Mouse (Mus musculus): ENCODE measurements around the gene Adgrl2. TPM values are rescaled to one million over a fixed set of nuclear protein-coding genes. Genes with fewer than 3 reads are reported as not detected.

Adgrl2 gene
- total RNA-seq (2017) = 0.10 to 1.5 TPM (median 0.75 TPM) in 3 replicates

DNA sequence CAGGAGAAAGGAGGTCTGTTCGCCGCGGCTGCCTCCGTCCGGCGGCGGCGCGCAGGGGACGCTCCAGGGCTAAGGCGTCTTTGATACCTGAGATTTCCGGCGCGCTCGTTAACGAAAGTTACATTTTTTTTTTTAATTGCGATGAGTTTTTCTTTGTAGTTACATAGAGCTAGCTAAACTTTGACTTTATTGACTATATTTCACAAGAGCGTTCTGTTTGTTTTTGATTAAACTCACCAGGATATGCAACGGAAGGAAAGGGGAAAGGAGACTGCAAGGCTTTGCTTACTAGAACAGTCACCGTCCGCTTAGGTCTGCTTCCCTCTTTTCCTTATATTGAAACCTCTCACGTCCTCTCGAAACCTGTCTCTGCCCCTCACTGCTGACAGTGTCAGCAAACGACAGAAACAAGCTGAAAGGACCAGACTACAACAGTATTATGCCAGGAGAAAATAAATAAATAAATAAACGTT, at the start of gene Adgrl2:
Gene Adgrl2 (minus strand): TSS at position 25 of the 473 bp plus-strand sequence.
- ATAC-seq (replicated peaks; ENCODE audit: insufficient number of reproducible peaks, low FRiP score, low TSS enrichment, poor library complexity, severe bottlenecking) = no peak

DNA sequence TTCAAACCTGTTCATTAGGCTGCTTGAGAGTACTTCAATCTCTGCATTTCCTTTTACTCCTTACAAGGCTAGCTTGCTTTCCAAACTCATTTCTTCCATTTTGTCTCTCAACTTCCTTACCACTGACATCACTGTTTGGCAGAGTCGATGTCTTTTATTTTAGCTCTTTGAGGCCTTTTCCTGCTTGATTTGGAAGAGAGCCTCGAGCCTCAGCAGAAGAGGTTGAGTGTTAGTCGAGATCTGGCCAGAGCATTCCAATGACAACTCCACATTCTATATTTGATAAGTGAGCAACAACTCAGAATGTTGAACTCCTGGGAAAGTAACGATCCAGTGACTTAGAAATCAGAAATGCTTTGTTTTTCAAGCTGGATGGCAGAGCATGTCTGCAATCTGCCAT, 48.4 kb upstream of the Adgrl2 start:
- ATAC-seq (replicated peaks; ENCODE audit: insufficient number of reproducible peaks, low FRiP score, low TSS enrichment, poor library complexity, severe bottlenecking) = no peak

DNA sequence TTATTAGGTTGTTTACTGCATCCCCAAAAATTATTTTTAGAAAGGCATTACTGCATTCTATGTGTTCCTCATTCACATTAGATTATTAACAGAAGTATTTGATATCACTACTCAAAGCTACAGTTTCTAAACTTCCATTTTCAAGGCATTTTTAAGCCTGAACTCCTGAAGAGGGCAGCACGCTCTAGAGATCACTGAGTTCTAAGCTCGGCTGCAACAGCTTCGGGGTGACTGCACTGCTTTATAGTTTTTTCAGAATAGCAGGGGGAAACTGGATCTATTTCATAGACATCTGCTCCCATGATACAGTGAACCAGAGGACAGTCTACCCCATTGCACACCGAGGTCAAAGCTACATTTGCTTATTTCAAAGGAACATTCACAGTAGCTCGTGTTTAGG, 29.6 kb upstream of the Adgrl2 start:
- no peak for ATAC-seq (replicated peaks; ENCODE audit: insufficient number of reproducible peaks, low FRiP score, low TSS enrichment, poor library complexity, severe bottlenecking)

DNA sequence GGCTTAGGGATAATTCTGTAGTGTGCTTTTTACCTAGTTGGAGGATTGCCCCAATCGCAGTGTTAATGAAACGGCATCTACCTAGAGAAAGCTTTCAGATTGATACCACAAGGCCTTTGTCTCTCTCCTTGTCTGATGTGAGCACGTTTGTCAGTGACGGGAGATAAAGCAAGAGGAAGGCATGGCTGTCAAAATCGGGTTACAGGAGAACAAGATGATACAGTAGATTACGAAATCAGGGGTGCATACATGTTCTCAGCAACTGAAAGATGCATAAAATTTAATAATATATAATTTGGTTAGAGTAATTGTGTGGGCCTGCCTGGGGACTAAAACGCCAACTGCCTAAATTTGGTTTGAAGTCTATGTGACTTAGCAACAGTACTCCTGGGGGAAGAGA, 19.0 kb upstream of the Adgrl2 start:
- no peak for ATAC-seq (replicated peaks; ENCODE audit: insufficient number of reproducible peaks, low FRiP score, low TSS enrichment, poor library complexity, severe bottlenecking)

DNA sequence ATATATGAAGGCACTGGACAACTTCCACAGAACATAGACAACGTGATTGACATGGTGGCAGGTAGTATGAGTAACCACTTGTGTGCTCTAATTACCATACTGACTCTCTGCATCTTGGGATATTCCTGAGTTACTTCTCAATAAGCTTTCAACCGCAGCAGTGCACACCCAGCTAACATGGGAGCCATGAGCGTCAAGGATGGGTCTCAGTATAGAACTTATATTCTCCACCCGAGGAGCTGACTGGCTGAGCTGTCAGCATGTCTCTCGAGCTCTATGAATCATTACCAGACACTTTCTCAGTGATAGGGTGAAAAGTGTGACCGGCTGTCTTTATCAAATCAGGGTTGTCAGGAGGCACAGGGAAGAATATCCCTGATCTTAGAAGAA, 18.3 kb upstream of the Adgrl2 start:
- no peak for ATAC-seq (replicated peaks; ENCODE audit: insufficient number of reproducible peaks, low FRiP score, low TSS enrichment, poor library complexity, severe bottlenecking)

DNA sequence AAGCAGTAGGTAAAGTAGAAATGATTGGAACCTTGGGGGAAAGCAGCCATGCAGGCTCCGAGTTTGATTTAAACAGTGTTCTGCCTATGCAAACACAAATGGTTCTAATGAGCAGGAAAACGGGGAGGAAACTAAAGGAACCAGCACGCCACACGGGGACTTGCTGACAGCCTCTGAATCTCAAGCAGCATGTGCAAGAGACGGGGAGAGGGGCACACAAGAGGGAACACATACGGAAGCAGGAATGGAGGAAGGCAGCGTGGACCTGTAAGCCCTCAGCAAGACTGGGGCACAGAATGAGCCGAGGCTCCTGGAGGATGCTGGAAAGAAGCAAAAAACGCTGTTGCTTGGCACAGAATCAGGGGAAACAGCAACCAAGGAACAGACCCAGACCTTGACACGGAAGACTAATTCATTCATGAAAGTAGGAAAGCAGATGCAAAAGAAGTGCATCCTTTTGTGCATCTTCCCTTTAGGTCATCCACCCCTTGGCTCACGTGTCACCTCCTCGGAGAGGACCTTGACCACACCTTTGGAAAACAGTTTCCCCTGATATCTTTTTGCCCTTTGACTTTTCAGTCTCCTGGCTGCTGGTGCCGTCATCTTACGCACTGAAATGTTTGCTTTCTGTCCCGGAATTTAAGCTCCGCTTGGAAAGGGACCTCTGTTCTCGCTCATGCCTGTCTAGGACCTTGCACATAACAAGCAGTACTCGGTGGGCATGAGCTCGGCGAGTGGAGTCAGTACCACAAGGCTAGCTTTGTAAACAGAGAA, 17.7 kb upstream of the Adgrl2 start:
- ATAC-seq (replicated peaks; ENCODE audit: insufficient number of reproducible peaks, low FRiP score, low TSS enrichment, poor library complexity, severe bottlenecking) = no peak

DNA sequence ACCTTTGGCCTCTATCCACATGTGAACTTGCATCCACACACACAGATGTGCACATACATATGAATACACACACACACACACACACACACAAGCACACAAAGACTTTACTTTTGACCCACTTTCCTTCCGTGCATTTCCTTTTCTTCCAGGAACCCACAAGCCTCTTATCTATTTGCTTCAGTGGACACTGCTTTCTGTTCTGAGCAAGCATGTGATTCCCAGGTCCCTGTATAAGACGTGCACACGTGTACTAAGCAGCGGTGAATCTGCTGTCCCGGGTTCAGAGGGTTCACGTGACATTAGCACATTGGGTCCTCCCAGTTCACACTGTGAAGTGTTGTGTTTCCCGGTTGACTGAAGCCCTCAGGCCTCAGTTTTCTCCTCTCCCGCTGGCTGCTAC, 11.0 kb upstream of the Adgrl2 start:
- ATAC-seq (replicated peaks; ENCODE audit: insufficient number of reproducible peaks, low FRiP score, low TSS enrichment, poor library complexity, severe bottlenecking) = no peak

DNA sequence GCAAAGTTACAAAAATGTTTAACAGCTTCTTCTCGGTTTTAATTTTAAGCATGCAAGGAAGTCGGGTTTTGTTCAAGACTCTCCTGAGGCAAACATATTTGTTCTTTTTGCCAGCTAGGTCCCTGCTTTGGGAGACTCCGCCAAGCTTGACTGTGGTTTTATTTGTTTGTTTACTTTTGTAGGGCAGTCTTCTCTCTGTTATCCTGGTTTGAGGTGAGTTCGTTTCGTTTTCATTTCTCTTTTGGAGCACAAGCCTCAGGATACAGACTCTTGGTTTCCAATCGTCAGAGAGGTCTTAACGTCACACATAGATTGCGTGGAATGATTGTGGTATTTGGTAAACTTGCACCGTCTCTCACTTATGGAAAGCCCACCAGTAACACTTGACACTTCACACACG, 8.3 kb upstream of the Adgrl2 start:
- no peak for ATAC-seq (replicated peaks; ENCODE audit: insufficient number of reproducible peaks, low FRiP score, low TSS enrichment, poor library complexity, severe bottlenecking)

DNA sequence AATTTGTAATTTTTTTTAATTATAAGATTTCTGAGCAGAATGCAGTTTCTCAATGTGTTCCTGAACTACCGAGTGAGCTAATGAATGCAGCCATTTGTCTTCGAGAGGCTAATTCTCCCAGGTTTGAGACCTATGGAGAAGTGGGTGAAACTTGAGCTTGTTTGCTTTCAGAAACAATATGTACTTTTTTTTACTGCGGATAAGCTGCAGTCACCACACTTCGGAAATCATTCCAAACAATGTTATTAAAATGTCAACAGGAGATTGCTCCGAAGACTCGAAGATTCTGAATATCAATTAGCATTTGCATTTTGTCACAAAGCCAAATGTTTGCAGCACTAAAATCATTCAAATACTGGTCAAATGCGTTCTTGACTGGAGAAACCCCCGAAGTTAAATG, 701 bp upstream of the Adgrl2 start:
- ATAC-seq (replicated peaks; ENCODE audit: insufficient number of reproducible peaks, low FRiP score, low TSS enrichment, poor library complexity, severe bottlenecking) = no peak

DNA sequence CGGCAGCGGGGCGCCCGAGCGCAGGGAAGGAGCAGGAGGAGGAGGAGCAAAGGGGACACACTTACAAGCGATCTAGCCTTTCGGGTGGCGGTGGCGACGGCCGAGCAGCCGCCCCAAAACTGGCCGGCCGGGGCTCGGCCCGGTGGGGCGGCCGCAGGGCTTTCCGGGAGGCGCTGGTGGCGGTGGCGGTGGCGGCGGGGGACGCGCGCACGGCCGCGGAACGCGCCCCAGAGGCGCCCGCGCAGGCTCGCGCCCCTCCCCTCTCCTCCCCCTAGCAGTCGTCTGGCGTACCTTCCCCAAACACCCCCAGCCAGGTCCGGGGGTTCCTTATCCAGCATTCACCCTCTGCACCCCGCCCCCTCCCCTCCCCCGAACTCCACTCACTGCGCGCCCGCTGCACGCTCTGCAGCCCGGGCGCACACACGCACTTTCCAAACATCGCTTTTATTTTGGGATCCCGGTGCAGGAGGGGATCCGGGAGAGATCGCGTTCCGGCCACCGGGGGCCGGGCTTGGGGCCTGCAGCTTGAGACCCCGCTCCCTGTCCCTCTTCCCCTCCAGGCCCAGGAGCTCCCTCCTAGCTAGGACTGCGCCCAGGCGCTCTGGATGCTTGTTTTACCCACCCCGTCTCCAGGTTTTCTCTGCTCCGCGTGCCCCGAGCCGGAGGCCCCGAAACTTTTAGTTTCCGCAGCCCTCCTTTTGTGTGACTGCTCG, 381 bp downstream of the Adgrl2 start:
- 0 out of 2 replicates have a peak, but pooled peaks have one; percentile 16 for ATAC-seq (replicated peaks; ENCODE audit: insufficient number of reproducible peaks, low FRiP score, low TSS enrichment, poor library complexity, severe bottlenecking)

DNA sequence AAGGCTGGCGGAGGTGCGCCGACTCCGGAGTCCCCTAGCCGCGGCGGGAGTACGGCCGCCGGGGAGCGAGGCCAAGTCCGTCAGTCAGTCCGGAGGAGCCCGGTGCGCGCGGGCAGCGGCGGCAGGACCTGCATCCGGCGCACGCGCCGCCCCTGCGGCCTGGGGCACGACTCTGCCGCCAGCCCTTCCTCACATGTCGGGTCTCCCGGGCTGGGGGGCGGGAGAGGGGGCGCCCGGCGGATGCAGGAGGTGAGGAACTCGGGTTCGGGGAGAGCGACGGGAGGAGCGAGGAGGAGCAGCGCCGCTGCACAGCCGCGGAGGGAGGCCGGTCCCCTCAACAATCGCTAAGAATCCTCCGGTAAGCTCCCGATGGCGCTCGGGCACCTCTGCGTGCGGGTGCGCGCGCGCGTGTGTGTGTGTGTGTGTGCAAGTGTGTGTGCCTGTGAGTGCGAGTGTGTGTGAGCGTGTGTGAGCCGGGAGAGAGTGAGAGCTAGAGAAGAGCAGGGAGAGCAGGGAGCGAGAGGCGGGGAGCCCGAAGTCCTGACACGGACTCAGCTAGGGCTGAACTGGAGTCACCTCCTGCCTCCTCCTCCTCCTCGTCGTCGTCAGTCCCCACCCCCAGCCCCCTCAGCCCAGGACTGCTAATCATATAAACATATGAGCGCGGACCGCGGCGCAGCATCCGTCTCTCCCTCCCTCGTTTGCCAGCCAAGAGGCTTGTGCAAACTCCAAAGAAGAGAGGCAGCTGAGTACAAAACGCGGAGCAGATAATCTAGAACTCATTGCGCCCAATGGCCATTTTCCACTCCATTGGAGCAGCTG, 1.1 kb downstream of the Adgrl2 start:
- ATAC-seq (replicated peaks; ENCODE audit: insufficient number of reproducible peaks, low FRiP score, low TSS enrichment, poor library complexity, severe bottlenecking) = peak; percentile 32; the same call in 1 of the 2 replicates

DNA sequence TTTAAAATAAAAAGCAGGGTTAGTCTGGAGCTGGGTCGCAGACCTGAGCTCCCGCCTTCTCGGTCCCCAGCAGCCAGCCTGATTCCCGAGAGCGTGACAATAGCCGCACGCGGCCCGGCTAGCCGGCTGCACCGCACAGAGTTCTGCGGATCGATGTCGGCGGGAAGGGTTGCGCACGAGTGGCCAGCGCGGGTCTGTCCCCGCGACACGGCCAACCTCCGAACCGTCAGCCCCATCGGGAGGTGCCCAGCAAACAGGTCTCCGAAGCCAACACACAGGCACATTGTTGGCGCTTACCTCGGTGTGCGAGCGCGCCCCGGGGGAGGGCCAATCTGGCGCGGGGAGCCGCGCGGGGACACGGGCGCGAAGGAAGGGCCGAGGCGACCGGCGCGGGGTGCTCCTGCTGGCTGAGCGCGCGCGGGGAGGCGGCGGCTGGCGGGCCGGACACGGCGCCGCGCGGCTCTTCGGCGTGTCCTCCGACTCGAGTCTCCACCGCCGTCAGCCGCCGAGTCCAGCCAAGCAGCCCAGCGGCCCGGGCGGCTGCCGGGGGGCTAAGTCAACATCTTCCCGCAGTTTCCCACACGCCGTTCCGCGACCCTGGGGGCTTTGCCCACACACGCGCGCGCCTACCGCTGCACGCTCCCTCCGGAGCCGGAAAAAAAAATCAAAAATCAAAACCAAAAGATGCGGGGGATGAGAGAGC, 1.9 kb downstream of the Adgrl2 start:
- no peak for ATAC-seq (replicated peaks; ENCODE audit: insufficient number of reproducible peaks, low FRiP score, low TSS enrichment, poor library complexity, severe bottlenecking)

DNA sequence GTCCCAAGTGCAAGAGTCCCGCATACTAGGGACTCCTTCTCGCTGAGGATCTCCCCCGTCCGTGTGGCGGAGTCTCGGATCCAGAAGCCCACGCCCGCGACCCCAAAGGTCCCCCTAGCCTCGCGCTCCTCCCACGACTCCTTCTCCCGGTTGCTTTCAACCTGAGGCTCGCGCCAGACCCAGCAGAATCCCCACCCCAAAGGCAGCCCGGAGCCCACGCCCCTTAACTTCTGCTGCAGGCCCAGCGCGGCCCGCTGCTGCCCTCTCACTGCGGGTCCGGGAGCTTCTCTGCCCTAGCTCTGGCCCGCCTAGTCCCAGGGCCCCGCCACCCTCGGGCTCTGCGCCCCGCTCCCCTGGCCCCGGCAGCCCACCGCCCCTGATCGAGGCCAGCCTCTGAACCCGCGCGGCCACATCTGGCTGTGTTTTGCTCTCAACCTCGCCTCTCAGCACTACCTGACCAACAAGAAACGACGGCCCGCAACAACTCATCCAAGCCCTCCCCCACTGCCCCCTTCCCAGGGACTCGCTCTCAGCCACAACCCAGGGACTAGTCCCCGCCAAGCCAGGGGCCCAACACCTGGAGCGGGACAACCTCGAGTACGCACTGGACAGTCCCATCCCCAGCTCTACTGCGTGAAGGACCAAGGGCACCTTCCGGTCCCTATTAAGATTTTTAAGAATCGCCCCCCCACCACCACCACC, 2.6 kb downstream of the Adgrl2 start:
- peak; percentile 41; the same call in 1 of the 2 replicates for ATAC-seq (replicated peaks; ENCODE audit: insufficient number of reproducible peaks, low FRiP score, low TSS enrichment, poor library complexity, severe bottlenecking)

DNA sequence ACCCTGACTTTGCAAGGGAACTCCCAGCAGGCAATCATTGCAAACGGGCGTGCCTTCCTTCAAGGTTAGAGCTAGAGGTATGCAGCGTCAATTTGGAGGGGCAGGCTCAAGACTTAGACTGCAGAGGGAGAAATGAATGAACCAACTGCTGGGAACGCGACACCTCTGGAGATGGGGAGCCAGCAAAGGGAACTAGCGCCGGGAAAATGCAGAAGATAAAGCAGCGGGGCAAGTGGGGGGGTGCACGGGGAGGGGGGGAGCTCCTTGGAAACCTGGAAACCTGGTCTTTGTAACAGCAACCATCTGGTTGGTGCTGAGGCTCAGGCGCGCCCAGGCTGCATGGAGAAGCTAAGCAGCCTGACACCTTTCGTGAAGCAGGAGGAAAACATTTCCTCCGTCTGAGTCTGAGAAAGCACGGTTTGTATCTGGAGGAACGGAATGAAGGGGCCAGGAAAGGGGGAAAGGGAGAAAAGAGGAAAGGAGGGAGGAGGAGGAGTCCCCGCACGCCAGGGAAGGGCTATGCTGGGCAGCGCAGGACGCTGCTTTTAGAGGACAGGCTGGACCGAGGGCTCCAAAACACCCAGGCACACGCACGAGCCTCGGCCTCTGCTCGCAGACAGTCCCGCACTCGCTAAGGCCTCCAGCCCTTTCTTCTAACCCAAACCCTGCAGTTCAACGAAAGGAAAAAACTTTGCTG, 3.3 kb downstream of the Adgrl2 start:
- ATAC-seq (replicated peaks; ENCODE audit: insufficient number of reproducible peaks, low FRiP score, low TSS enrichment, poor library complexity, severe bottlenecking) = peak; percentile 23; the same call in 1 of the 2 replicates

DNA sequence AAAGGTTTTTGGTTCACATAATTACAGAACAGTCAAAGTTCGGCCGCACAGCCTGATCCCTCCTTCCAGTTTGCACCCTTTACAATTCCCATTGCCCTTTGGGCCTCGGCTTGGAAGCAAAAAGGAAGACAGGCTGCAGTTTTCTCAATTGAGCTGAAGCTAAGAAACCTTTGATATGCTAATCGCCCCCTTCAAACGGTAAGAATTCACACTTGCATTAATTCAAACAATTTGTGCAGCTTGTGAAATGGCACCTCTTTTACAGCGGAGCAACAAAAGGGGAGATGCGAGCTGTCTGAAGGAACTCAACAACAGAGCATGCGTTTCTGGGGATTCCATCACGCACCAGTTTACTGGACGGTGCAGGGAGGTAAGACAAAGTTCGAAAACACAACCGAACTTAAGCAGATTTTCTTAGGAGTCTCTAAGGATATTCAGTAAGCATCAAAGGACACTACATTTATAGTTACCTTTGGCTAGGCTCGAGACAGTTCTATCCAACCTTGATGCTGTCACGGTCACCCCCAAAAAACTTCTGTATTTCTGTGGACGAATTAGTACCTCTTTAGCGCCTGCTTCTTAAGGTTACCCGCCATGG, 4.0 kb downstream of the Adgrl2 start:
- no peak for ATAC-seq (replicated peaks; ENCODE audit: insufficient number of reproducible peaks, low FRiP score, low TSS enrichment, poor library complexity, severe bottlenecking)

DNA sequence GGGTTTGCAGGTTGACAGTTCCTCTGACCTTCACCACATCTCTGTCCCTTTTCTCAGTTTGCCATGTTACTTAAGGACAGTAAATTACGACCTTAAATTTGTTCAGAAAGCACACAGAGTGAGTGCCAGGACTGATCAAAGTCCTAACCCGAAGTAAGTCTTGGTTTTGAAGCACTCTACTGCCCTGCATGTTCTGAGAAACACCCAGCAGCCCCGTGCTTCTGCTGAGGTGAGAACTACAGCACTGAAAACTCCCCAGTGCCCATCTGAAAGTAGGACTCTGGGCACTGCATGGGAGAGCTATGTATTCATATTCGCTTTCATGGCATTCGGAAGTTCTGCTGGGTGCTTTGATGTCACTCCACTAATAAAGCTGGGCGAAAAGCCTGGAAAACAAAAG, 6.0 kb downstream of the Adgrl2 start:
- ATAC-seq (replicated peaks; ENCODE audit: insufficient number of reproducible peaks, low FRiP score, low TSS enrichment, poor library complexity, severe bottlenecking) = no peak

DNA sequence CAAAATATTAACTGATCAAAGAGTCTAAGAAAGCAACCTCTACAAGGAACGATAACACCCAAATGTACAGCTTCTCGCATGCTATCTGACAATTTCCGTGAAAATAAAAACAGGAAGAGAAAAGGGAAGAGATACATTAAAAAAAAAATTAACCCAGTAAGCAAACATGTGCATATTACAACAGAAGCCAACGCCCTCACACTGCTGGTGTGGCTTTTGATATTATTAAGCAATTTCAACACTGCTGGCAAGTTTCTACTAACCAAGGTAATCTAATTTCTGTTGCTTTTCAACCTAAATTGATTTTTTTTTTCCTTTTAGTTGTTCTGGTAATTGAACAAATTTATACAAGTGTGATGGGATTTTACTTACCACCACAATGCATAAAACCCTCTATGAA, 8.0 kb downstream of the Adgrl2 start:
- ATAC-seq (replicated peaks; ENCODE audit: insufficient number of reproducible peaks, low FRiP score, low TSS enrichment, poor library complexity, severe bottlenecking) = peak; percentile 49; the same call in 1 of the 2 replicates
